Mouse (Mus musculus) MEL (cell line): ENCODE data around the gene Vps33a. TPM values are rescaled to one million over a fixed set of nuclear protein-coding genes. Genes with fewer than 3 reads are reported as not detected.

ENCODE experiments used
- DNase-seq: peaks from one replicate; pipeline ENCODE4 v3.0.0; 2011; ENCODE audit warnings: low read depth, low spot score
- H3K27ac ChIP-seq: 2 replicates; pipeline ENCODE4 v1.5.1; 2012; ENCODE audit warnings: low read depth, mild to moderate bottlenecking, control low read depth, low read length, moderate library complexity; ENCODE audit not compliant: control insufficient read depth
- H3K27me3 ChIP-seq, 2 experiments: fragments of 150-350 bp in 1 of 2; sonication (generic) in 1 of 2; 2 replicates each; pipeline ENCODE4 v1.6.1; 2012; ENCODE audit warnings: low read length in 2 of 2, mild to moderate bottlenecking in 2 of 2, improper control_type of control experiment in 1 of 2, moderate library complexity in 1 of 2; ENCODE audit not compliant: insufficient read depth in 2 of 2, control insufficient read depth in 1 of 2
- H3K36me3 ChIP-seq, 2 experiments: 2 replicates each; pipeline ENCODE4 v1.6.1; 2012 to 2014; ENCODE audit warnings: low read length in 2 of 2, improper control_type of control experiment in 1 of 2, inconsistent platforms in 1 of 2, mild to moderate bottlenecking in 1 of 2; ENCODE audit not compliant: insufficient read depth in 2 of 2, control insufficient read depth in 1 of 2
- H3K4me1 ChIP-seq, 2 experiments: fragments of 150-350 bp in 1 of 2; sonication (generic) in 1 of 2; 2 replicates each; pipeline ENCODE4 v1.6.1; 2012; ENCODE audit warnings: low read length in 2 of 2, improper control_type of control experiment in 1 of 2, mild to moderate bottlenecking in 1 of 2; ENCODE audit not compliant: insufficient read depth in 2 of 2, control insufficient read depth in 1 of 2
- H3K4me3 ChIP-seq, 2 experiments: fragments of 150-350 bp in 1 of 2; sonication (generic) in 1 of 2; 2 replicates each; pipeline ENCODE4 v1.5.1; 2012; ENCODE audit warnings: low read depth in 2 of 2, low read length in 2 of 2, mild to moderate bottlenecking in 2 of 2, moderate library complexity in 2 of 2, control low read depth in 1 of 2, improper control_type of control experiment in 1 of 2; ENCODE audit not compliant: control insufficient read depth in 1 of 2, insufficient read depth in 1 of 2
- H3K79me2 ChIP-seq: 2 replicates; pipeline ENCODE4 v1.6.1; 2012; ENCODE audit warnings: mild to moderate bottlenecking, low read length, moderate library complexity; ENCODE audit not compliant: control insufficient read depth, poor library complexity, insufficient read depth
- H3K9ac ChIP-seq: 2 replicates; pipeline ENCODE4 v1.6.1; 2012; ENCODE audit warnings: low read depth, mild to moderate bottlenecking, control low read depth, low read length, moderate library complexity; ENCODE audit not compliant: control insufficient read depth, poor library complexity, severe bottlenecking
- H3K9me3 ChIP-seq: fragments of 150-350 bp; sonication (generic); replicated peaks from 2 replicates; pipeline ENCODE4 v1.6.1; 2012; ENCODE audit warnings: mild to moderate bottlenecking, low read length, improper control_type of control experiment, moderate library complexity; ENCODE audit not compliant: insufficient read depth
- CHD1 ChIP-seq: IDR thresholded peaks from 2 replicates; pipeline ENCODE4 v1.6.1; 2012; ENCODE audit warnings: low read depth, mild to moderate bottlenecking, inconsistent platforms, low read length, improper control_type of control experiment
- CHD2 ChIP-seq: IDR thresholded peaks from 2 replicates; pipeline ENCODE4 v1.6.1; 2011; ENCODE audit warnings: low read length, improper control_type of control experiment
- ETS1 ChIP-seq: IDR thresholded peaks from 2 replicates; pipeline ENCODE4 v1.6.1; 2012; ENCODE audit warnings: low read depth, mild to moderate bottlenecking, inconsistent platforms, low read length, improper control_type of control experiment, moderate library complexity
- HCFC1 ChIP-seq: IDR thresholded peaks from 2 replicates; pipeline ENCODE4 v1.6.1; 2012; ENCODE audit warnings: low read depth, mild to moderate bottlenecking, inconsistent platforms, low read length, improper control_type of control experiment, moderate library complexity
- JUND ChIP-seq: IDR thresholded peaks from 2 replicates; pipeline ENCODE4 v1.6.1; 2011; ENCODE audit warnings: low read depth, mild to moderate bottlenecking, improper control_type of control experiment, low read length
- KAT2A ChIP-seq: conservative IDR thresholded peaks from 2 replicates; pipeline ENCODE4 v1.6.1; 2012; ENCODE audit warnings: low read depth, low read length, improper control_type of control experiment, inconsistent platforms
- MAX ChIP-seq: IDR thresholded peaks from 2 replicates; pipeline ENCODE4 v1.6.1; 2011; ENCODE audit warnings: low read length, improper control_type of control experiment
- MAZ ChIP-seq: IDR thresholded peaks from 2 replicates; pipeline ENCODE4 v1.6.1; 2012; ENCODE audit warnings: low read depth, mild to moderate bottlenecking, inconsistent platforms, low read length, improper control_type of control experiment
- MEF2A ChIP-seq: IDR thresholded peaks from 2 replicates; pipeline ENCODE4 v1.6.1; 2014; ENCODE audit warnings: low read depth, mild to moderate bottlenecking, inconsistent platforms, low read length, improper control_type of control experiment; ENCODE audit not compliant: poor library complexity, insufficient replicate concordance, severe bottlenecking; ENCODE audit errors: extremely low read depth
- MYB ChIP-seq: IDR thresholded peaks from 2 replicates; pipeline ENCODE4 v1.6.1; 2011; ENCODE audit warnings: mild to moderate bottlenecking, low read depth, low read length, improper control_type of control experiment
- MYC ChIP-seq: IDR thresholded peaks from 2 replicates; pipeline ENCODE4 v1.6.1; 2011; ENCODE audit warnings: low read depth, mild to moderate bottlenecking, low read length, improper control_type of control experiment, moderate library complexity
- NELFE ChIP-seq: IDR thresholded peaks from 2 replicates; pipeline ENCODE4 v1.6.1; 2011; ENCODE audit warnings: low read depth, low read length, improper control_type of control experiment
- POLR2AphosphoS2 ChIP-seq: IDR thresholded peaks from 2 replicates; pipeline ENCODE4 v1.6.1; 2011; ENCODE audit warnings: low read length, improper control_type of control experiment
- SIN3A ChIP-seq: IDR thresholded peaks from 2 replicates; pipeline ENCODE4 v1.6.1; 2012; ENCODE audit warnings: low read length, improper control_type of control experiment, inconsistent platforms
- SMC3 ChIP-seq: IDR thresholded peaks from 2 replicates; pipeline ENCODE4 v1.6.1; 2011; ENCODE audit warnings: low read depth, low read length, improper control_type of control experiment
- UBTF ChIP-seq: IDR thresholded peaks from 2 replicates; pipeline ENCODE4 v1.6.1; 2012; ENCODE audit warnings: low read depth, mild to moderate bottlenecking, inconsistent platforms, low read length, improper control_type of control experiment, moderate library complexity, borderline replicate concordance; ENCODE audit not compliant: insufficient read depth
- USF2 ChIP-seq, 2 experiments: IDR thresholded peaks; 2 replicates each; pipeline ENCODE4 v1.6.1; 2011 to 2012; ENCODE audit warnings: improper control_type of control experiment in 2 of 2, low read length in 2 of 2, borderline replicate concordance in 1 of 2, inconsistent platforms in 1 of 2, low read depth in 1 of 2, mild to moderate bottlenecking in 1 of 2; ENCODE audit not compliant: insufficient read depth in 1 of 2
- ZNF384 ChIP-seq: IDR thresholded peaks from 2 replicates; pipeline ENCODE4 v1.6.1; 2012; ENCODE audit warnings: low read depth, mild to moderate bottlenecking, inconsistent platforms, low read length, improper control_type of control experiment
- polyA plus RNA-seq, 2 experiments: library from polyadenylated mRNA; stranded (reverse) in 1 of 2; unstranded in 1 of 2; fragments of >175 nt in 1 of 2; fragments of >200 nt in 1 of 2; gene quantifications; 2 replicates each; pipeline versions ENCODE4 v1.2.1 to v1.2.4; 2012; ENCODE audit warnings: low replicate concordance in 2 of 2, low read depth in 1 of 2; ENCODE audit not compliant: insufficient read length in 2 of 2, insufficient read depth in 1 of 2, missing spikeins in 1 of 2
- total RNA-seq: library from RNA; depleted of rRNA; stranded (reverse); fragments of 300-350 nt; gene quantifications from 2 replicates; pipeline ENCODE4 v1.2.3, GENCODE M21; 2012

Vps33a gene
- total and polyA plus RNA-seq, 3 experiments: 21.4 to 23.9 TPM; not detected in 1

- H3K9me3 ChIP-seq: no peaks in the 10 kb centered on the region
- DNase-seq: no peak
- no peaks in the 10 kb centered on the region; a peak in 1 of 4 replicates for H3K36me3 ChIP-seq
- no peaks in the 10 kb centered on the region for H3K27me3 ChIP-seq
- no peak overlapping the region for H3K9ac ChIP-seq
- TF ChIP-seq ZNF384 (no peak), SIN3A (no peak), MYC (no peak), UBTF (no peak), MYB (no peak), CHD1 (no peak), NELFE (no peak), ETS1 (no peak), SMC3 (no peak), USF2 (IDR thresholded peaks at IDR 0.05; ENCODE audit: borderline replicate concordance in 1 of 2, insufficient read depth in 1 of 2, low read depth in 1 of 2, low read length in 2 of 2) (no peak), POLR2AphosphoS2 (no peak)
- no peaks in the 10 kb centered on the region for H3K79me2 ChIP-seq
- H3K4me1 ChIP-seq: no peaks in the 10 kb centered on the region
- H3K4me3 ChIP-seq: no peak overlapping the region
- H3K27ac ChIP-seq: no peak overlapping the region
These were observed 26.5 kb upstream of the Vps33a start for GRCm38 (mm10) chr5:123599319-123599718.

GRCm38 (mm10) chr5:123593622-123594280 lies 20.9 kb upstream of the Vps33a start:
- no peak for DNase-seq
- no peaks in the 10 kb centered on the region for H3K79me2 ChIP-seq
- H3K4me1 ChIP-seq: no peaks in the 10 kb centered on the region
- no peaks in the 10 kb centered on the region; a peak in 1 of 4 replicates for H3K36me3 ChIP-seq
- no peak overlapping the region for H3K27ac ChIP-seq
- no peak overlapping the region for H3K4me3 ChIP-seq
- no peak for TF ChIP-seq NELFE
- TF ChIP-seq UBTF: no peak
- TF ChIP-seq SMC3: no peak
- TF ChIP-seq MYC: no peak
- no peak for TF ChIP-seq KAT2A
- TF ChIP-seq ZNF384: no peak
- TF ChIP-seq, all 39 proteins: peak for 0
- no peak overlapping the region for H3K9ac ChIP-seq
- no peaks in the 10 kb centered on the region for H3K9me3 ChIP-seq
- H3K27me3 ChIP-seq: no peaks in the 10 kb centered on the region

- TF ChIP-seq POLR2AphosphoS2: no peak
- no peak for TF ChIP-seq MAZ
- TF ChIP-seq JUND: no peak
- TF ChIP-seq CHD2: no peak
- TF ChIP-seq MAX: no peak
- TF ChIP-seq MEF2A: no peak
- TF ChIP-seq ZNF384: no peak
- TF ChIP-seq HCFC1: no peak
- no peak for DNase-seq
- no peaks in the 10 kb centered on the region for H3K27me3 ChIP-seq
These were observed 7.2 kb upstream of the Vps33a start for GRCm38 (mm10) chr5:123580043-123580442.

More at GRCm38 (mm10) chr5:123580043-123580442, 7.2 kb upstream of the Vps33a start:
- Histone ChIP-seq H3K27ac (no peak overlapping the region), H3K4me3 (no peak overlapping the region), H3K36me3 (peaks cover 0 to 4% of the 10 kb centered on the region in 2 experiments; a peak in 2 of 4 replicates), H3K4me1 (peaks cover 2 to 4% of the 10 kb centered on the region in 2 experiments; a peak in 3 of 4 replicates), H3K9ac (no peak overlapping the region), H3K9me3 (no peaks in the 10 kb centered on the region), H3K79me2 (no peaks in the 10 kb centered on the region)
